Mouse (Mus musculus) heart, postnatal 4 days (tissue): ENCODE measurements around the gene Gm3336. TPM values are rescaled to one million over a fixed set of nuclear protein-coding genes. Genes with fewer than 3 reads are reported as not detected.
A peak's percentile ranks its signal among the peaks of the same experiment; 100 is the strongest.

Experiments
- DNase-seq: peaks from one replicate; pipeline ENCODE4 v3.0.0; 2021
- total RNA-seq, 2 experiments: library from RNA; stranded (reverse); gene quantifications; 2 replicates each; pipeline ENCODE4 v1.2.3; 2021

Gm3336 gene
- total RNA-seq, 2 experiments from 2014 or later, result not detected

DNA sequence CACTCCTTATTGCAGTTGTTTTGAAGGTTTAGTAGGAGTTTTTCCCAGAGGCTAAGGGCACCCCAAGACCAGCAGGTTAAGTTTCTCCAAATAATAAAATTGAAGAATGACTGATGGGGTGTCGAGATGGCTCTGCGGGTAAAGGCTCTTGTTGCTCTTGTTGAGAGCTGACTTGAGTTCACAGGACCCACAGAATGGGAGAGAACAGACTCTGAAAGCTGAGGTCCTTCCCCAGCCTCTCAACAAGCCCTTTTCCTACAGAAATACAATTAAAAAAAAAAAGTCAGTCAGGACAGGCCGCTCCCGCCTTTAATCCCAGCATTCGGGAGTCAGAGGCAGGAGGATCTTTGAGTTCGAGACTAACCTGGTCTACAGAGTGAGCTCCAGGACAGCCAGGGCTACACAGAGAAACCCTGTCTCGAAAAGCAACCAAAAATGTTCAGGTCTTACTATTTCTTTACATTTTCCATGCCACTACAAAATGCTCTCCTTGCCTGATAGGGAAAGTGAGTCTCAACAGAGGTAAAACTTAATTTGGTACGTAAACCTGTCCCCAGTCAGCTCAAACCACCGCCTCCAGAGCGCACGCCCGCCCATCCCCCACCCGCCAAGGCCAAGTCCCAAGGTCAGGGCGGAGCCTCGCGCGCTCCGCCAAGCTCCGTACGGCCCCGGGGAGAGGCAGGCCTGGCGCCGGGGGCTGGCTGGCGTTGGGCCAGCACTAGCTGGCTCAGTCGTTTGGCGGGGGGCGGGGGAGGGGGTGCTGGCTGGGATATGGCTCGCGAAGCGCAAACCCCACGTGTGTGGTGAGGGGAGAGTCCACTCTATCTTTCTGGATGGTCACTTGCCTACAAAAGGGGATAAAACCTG lies 22.1 kb upstream of the Gm3336 start:
- DNase-seq, result peak; percentile 90

DNA sequence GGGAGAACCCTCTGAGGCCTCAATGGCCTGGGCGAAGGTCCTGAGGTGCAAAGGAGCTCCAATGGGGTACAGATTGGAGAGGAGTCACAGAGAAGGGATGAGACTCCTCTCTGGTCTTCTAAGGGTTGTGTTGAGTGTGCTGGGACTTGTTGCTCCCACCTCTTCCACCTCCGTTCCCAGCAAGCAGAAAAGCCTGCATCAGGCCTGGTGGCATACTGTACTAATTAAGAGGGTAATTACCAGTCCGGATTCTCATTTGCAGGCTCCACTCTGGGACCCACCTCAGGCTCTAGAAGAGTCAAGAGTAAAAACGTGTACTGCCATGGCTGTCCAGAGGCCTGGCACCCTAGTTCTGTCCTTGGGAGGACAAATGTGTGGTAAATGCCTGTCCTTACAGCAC lies 21.4 kb upstream of the Gm3336 start:
- DNase-seq, result no peak

DNA sequence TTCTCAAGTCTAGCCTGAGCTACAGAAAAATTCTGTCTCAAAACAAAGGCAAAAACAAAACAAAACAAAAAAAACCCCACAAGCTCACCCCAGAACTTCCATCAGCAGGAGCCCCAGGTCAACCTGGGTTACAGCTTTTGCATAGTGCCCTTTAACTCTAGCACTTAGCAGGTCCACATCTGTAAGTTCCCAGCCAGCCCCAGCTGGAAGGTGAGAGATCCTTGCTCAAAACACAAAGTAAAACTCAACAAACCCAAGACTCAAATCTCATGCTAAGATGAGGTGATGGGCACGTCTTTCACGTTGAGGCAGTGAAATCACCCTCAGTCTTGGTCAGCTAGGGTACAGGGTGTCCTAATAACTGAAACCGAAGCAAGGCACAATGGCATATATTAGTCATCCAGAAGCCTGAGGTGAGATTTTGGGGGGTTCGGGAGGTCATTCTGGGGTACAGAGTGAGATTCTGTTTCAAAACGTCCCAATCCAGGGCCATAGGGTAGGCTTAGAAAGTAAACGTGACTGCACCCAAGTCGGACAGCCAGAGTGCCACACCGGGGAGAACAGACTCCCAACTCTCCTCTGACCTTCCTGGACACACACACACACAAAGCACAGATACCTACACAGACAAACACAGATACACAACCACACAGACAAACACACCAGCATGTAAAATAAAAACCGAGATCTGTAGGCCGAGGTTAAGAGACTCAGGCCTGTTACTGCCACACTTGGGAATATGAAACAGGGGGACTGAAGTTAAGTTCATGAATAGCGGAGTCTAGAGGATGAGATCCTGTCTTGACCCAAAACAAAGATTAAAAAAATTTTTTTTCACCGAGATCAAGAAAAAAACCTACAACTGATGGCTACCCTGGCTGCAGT lies 20.7 kb upstream of the Gm3336 start:
- DNase-seq, result no peak

DNA sequence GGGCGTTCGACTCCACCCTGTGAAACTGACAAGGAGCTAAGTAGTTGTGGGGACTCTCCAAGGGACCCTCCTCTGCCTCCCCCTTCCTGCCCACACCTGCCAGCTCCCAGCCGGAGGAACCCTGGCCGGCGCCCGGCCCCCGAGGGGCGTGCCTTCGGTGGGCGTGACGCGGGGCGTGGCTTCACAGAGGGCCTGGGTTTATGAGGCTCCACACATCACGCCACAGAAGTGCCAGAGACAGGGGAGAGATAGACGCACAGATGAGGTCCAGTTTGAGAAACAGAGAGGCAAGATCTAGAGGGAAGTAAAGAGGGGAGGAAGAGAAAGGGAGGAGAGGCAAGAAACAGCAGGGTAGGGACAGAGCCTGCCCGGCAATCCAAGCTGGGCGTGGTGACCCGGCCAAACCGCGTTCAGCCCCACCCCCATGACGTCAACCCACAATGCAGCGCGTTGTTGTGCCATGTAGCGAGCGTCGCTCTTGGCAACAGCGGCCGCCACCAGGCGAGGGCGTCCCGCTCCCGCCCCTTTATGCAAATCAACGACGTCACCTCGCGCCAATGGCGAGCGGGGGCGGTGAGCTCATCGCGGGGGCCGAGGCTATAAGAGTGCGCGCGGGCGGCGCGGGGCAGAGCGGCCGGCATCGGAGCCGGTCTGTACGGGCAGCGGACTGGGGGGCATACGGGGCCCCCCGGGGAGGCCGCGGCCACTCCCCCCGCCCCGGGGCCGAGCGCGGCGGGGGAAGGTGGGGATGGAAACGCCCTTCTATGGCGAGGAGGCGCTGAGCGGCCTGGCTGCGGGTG lies 19.8 kb upstream of the Gm3336 start, which contains the start of gene Jund:
Jund (plus strand) TSS at position 640 of the 800 bp plus-strand sequence.
- DNase-seq, result peak; percentile 100

GRCm38 (mm10) chr8:70699116-70699833 lies 19.1 kb upstream of the Gm3336 start:
- no peak for DNase-seq

GRCm38 (mm10) chr8:70699834-70700554 lies 18.3 kb upstream of the Gm3336 start:
- DNase-seq, result peak; percentile 81

- DNase-seq, result peak; percentile 92
Measured at GRCm38 (mm10) chr8:70700555-70700922, 17.8 kb upstream of the Gm3336 start.

DNA sequence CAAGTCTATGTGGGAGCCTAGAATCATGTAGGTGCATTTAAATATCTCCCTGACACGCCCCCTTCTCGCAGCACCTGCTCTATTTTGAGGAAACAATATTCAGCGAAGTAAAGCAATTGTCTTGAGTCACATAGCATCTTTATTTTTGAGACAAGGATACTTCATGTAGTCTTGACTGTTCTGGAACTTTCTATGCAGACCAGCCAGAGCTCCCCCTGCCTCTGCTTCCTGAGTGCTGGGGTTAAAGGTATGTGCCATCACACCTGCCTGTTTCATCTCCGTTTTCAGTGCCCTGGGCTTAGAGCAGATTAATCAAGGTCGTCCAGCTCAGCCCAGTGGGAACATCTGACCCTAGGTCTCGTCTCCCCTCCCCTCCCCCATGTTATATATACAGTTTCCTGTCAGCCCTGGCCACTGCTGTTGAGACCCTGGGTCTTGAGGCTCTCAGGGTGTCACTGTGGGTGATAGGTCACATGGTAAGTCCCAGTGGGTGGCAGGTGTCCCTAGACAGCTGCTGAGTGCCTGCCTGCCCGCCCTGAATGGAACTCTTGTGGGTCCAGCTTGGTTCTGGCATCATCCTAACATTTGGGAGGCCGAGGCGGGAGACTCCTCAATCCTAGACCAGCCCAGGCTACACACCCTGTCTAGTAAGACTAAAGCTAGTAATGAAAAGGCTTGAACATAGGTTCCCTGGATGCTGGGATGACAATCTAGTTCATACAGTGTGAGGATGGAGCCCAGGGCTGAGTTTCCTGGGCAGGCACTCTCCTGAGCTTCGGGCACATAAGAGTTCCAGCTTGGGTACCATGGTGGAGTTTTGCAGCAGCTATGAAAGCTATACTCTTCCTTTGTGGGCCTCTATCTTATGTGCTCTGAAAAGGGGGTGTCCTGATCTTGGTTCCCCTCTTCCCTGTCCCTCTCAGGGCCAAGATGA lies 17.0 kb upstream of the Gm3336 start:
- DNase-seq, result no peak

DNA sequence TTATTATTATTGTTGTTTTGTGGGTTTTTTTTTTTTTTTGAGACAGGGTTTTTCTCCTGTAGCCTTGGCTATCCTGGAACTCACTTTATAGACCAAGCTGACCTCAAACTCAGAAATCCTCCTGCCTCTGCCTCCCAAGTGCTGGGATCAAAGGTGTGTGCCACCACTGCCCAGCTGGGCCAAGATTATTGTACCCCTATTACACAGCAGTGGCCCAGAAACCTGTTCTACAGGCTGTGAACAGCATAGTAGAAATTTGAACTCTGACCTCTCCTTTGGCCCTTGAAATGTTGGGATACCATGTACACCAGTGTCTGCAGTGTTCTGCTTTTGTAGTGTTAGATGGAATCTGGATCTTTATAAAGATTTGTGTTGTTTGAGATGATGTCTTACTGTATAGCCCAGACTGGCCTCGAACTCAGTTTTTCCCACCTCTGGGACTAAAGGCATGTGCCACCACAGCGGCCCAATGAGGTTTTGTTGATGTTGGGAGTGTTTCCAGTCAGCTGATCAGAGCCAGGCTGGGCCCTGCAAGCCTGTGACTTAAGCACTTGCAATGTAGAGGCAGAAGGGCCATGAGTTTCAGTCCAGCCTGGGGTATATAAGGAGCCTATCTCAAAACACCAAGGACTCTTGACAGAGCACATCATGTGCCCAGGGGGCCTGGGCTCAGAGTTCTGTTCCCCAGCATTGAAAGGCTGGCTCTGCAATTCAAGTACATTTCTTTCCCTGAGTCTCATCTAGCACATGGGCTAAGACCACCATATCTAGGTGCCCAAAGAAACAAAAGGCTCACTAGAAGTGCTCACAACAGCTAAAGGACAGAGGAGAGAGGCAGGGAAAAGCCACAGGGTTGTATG lies 16.1 kb upstream of the Gm3336 start:
- peak; percentile 27 for DNase-seq

DNA sequence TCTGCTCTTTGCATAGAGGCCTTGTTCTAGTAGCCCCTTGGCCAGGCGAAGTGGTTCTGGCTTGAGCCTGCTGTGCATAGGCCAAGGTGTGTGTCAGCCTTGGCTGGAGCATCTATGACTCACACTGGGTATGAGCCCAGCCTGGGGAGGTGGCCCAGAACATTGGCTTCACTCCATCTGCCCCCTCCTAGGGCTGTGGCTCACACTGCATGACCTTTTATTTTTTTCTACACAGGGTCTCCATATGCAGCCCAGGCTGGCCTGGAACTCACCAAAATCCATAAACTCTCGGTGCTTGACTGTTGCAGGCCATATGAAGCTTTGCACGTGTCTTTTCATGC lies 15.5 kb upstream of the Gm3336 start:
- peak; percentile 85 for DNase-seq

GRCm38 (mm10) chr8:70703287-70703686 lies 15.1 kb upstream of the Gm3336 start, which contains the start of gene Iqcn:
Gene Iqcn (plus strand): TSS chr8:70703457.
- no peak for DNase-seq

GRCm38 (mm10) chr8:70708281-70708680 lies 10.1 kb upstream of the Gm3336 start:
- DNase-seq, result no peak

- no peak for DNase-seq
Measured at GRCm38 (mm10) chr8:70709794-70710193, 8.5 kb upstream of the Gm3336 start.

- peak; percentile 47 for DNase-seq
Measured at GRCm38 (mm10) chr8:70710296-70710695, 8.0 kb upstream of the Gm3336 start.

DNA sequence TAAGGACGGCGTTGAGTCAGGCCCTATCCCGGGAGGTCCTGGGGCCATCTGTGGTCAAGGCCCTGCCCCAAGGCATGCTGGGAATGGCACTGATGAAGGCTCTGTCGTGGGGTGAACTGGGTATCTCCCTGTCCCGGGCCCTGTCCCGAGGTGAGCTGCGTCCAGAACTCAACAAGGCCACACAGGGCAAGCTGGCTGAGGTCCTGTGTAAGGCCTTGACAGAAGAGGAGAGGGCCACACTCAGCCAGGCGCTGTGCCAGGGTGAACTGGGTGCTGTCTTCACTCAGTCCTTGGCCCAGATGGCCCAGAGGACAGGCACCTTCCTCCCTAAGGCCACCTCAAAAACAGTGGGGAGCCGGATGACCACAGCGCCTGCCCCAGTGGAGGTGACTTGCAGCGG lies 7.3 kb upstream of the Gm3336 start:
- no peak for DNase-seq

DNA sequence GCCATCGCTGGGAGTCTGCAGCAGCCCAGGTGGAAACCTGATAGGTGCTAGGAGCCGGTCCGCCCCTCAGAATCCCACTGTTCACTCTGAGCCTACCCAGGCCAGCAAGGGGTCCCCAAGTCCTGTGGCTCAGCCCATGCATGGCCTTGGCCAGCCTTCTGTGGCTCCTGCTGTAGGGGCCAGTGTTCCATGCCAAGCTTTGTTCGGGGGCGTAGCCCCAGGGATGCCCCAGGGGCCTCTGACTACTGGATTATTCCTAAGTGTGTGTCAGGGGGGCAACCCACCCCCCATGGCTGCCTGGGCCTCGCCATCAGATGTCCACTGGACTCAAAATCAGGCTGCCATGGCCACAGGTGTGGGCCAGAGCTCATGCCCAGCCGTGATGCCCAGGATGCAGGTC lies 4.4 kb upstream of the Gm3336 start:
- no peak for DNase-seq

DNA sequence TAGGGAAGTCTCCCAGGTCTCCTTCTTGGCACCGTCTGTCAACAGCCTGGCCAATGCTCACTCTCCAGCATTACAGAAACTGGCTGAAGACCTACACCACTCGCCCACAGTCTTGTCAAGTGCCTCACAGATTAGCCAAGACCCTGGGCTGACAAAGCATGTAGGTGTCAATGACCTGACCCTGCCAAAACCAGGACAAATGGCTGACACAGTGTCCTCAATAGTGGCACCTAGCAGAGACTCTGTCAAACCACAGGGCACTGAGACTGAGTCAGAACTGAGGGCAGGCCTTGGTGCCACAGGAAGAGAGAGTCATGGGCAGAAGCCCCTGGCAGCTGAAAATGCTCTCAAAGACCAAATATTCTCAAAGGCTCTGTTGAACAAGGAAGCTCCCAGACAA lies 3.3 kb upstream of the Gm3336 start:
- DNase-seq, result no peak

- no peak for DNase-seq
Measured at GRCm38 (mm10) chr8:70716521-70717400, 1.6 kb upstream of the Gm3336 start.
